Mouse (Mus musculus): ENCODE measurements at regions not wholly inside any gene's neighbourhood (a gene's known extent, or its start where the extent isn't known, plus 50 kb on each side); places are given as distances from the start of the nearest gene placed in this dataset.

DNA sequence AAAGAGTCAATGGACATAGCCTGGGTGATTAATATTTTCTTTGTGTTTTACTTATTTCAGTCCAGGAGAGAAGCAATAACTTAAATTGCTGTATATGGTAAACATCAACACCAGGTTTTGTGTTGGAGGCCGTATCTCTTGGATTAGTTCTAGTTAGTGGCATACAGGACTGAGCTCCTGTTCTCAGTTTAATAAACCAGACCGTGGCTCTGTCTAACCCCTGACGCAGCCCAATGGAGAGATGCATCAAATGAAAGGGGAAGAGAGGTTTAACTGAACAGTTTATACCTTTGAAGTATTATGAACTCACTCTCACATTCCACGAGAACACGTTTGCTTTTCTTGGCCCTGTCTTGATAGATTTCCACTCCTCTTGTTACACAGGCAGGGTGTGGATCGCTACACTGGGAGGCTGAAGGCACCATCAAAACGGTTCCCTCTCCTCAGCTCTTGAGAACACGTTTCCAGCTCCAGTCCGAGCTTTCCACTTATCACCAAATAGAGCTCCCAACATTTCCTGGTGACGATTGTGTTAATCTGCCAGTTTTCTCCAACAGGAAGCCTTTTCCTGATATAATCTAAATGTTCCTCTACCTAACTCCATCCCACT is 54.0 kb upstream of the Cerkl start:
- peak overlapping the region; percentile 11; the same call in 1 of the 2 replicates for H3K27ac ChIP-seq
- peaks cover 3% of the 10 kb centered on the region for H3K4me1 ChIP-seq (ENCODE audit: control insufficient read depth, insufficient read depth, low read length)
- no peak overlapping the region for H3K4me3 ChIP-seq
- intact Hi-C loops (cut with DNase I), result loop anchor here (2.0 kb wide), 1 partner anchor 264 kb away; no protein-coding TSS in a partner anchor
- H3K27me3 ChIP-seq (ENCODE audit: control insufficient read depth, insufficient read depth, low read length), result no peaks in the 10 kb centered on the region
- TF ChIP-seq EP300 (IDR thresholded peaks at IDR 0.05; ENCODE audit: insufficient read depth, low read depth, low read length), result no peak
- TF ChIP-seq CTCF (IDR thresholded peaks at IDR 0.05), result no peak
- no peak for TF ChIP-seq POLR2A (IDR thresholded peaks at IDR 0.05; ENCODE audit: insufficient read depth, low read depth, low read length)
- 36% methylated on average over 10 of the region's 10 CpGs for WGBS
- H3K79me2 ChIP-seq (replicated peaks; ENCODE audit: control insufficient read depth, insufficient read depth, low read length), result no peaks in the 10 kb centered on the region
- no peak overlapping the region for H3K9ac ChIP-seq (ENCODE audit: low read depth, low read length)
- DNase-seq, result peak in 1 of 2 experiments; percentile 3
- H3K36me3 ChIP-seq (ENCODE audit: control insufficient read depth, insufficient read depth, low read length), result no peaks in the 10 kb centered on the region

DNA sequence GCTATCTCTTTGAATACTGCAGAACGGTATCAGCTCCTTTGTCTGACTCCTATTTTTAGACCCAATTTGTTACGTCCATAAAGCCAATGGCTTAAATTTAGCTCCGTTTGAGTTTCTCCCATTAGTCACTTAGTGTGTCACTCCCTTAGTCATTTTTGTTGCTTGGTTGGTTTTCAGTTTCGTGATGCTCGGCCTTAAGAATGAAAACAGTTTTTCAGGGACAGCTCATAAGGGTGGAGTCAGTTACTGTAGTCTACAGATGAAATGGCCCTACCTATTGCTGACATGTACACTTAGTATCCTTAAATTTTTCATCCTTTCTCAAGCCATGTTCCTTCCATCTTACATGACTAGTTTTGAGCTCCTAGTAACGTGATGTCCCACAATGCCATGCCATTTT is 54.5 kb upstream of the Cerkl start:
- H3K9ac ChIP-seq (ENCODE audit: low read depth, low read length), result no peak overlapping the region
- H3K4me1 ChIP-seq (ENCODE audit: control insufficient read depth, insufficient read depth, low read length), result peaks cover 3% of the 10 kb centered on the region
- H3K79me2 ChIP-seq (replicated peaks; ENCODE audit: control insufficient read depth, insufficient read depth, low read length), result no peaks in the 10 kb centered on the region
- no peaks in the 10 kb centered on the region for H3K27me3 ChIP-seq (ENCODE audit: control insufficient read depth, insufficient read depth, low read length)
- H3K27ac ChIP-seq, result peak overlapping the region; percentile 49
- DNase-seq, result no peak
- 6% methylated on average over 6 of the region's 6 CpGs for WGBS
- intact Hi-C loops (cut with DNase I), result loop anchor here (2.0 kb wide), 1 partner anchor 264 kb away; no protein-coding TSS in a partner anchor
- TF ChIP-seq CTCF (IDR thresholded peaks at IDR 0.05) (no peak), EP300 (IDR thresholded peaks at IDR 0.05; ENCODE audit: insufficient read depth, low read depth, low read length) (no peak), POLR2A (IDR thresholded peaks at IDR 0.05; ENCODE audit: insufficient read depth, low read depth, low read length) (no peak)
- no peak overlapping the region for H3K4me3 ChIP-seq
- no peaks in the 10 kb centered on the region for H3K36me3 ChIP-seq (ENCODE audit: control insufficient read depth, insufficient read depth, low read length)

GRCm38 (mm10) chr2:79511676-79512323 is 55.2 kb upstream of the Cerkl start:
- Histone ChIP-seq H3K27me3 (ENCODE audit: control insufficient read depth, insufficient read depth, low read length) (no peaks in the 10 kb centered on the region), H3K36me3 (ENCODE audit: control insufficient read depth, insufficient read depth, low read length) (no peaks in the 10 kb centered on the region), H3K27ac (peak overlapping the region; percentile 49), H3K79me2 (replicated peaks; ENCODE audit: control insufficient read depth, insufficient read depth, low read length) (no peaks in the 10 kb centered on the region), H3K4me1 (ENCODE audit: control insufficient read depth, insufficient read depth, low read length) (peaks cover 3% of the 10 kb centered on the region), H3K4me3 (peak overlapping the region; percentile 37; the same call in 1 of the 2 replicates), H3K9ac (ENCODE audit: low read depth, low read length) (peak overlapping the region; percentile 51; the same call in 1 of the 2 replicates)
- WGBS, result 15% methylated on average over 11 of the region's 11 CpGs
- peak; percentile 74 to 81 for DNase-seq
- no peak for TF ChIP-seq EP300 (IDR thresholded peaks at IDR 0.05; ENCODE audit: insufficient read depth, low read depth, low read length)
- peak; percentile 93; the same call in 1 of the 2 replicates for TF ChIP-seq CTCF (IDR thresholded peaks at IDR 0.05)
- intact Hi-C loops (cut with DNase I), result loop anchor here (1.0 to 2.0 kb wide), 2 partner anchors 135 to 263 kb away; no protein-coding TSS in a partner anchor

DNA sequence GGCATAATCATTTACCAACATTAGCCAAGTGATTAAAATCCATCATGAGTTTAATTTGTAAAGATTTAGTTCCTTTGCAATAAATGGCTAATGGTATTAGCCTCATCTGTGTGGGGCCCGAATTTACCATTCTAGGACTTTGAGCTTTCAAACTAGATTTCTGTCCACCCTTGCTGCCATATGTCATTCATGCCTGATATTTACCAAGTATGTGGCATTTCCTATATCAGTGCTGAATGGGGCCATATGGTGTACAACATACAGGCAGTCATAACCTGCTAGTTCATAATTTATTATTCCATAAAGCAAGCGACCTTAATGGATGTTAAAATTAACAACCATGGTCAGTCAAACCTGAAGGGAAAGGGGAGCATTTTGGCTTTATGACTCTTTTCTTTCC is 55.8 kb upstream of the Cerkl start:
- DNase-seq, result no peak
- Histone ChIP-seq H3K27me3 (ENCODE audit: control insufficient read depth, insufficient read depth, low read length) (no peaks in the 10 kb centered on the region), H3K4me3 (no peak overlapping the region; the same call in 1 of the 2 replicates), H3K4me1 (ENCODE audit: control insufficient read depth, insufficient read depth, low read length) (peaks cover 3% of the 10 kb centered on the region), H3K9ac (ENCODE audit: low read depth, low read length) (no peak overlapping the region), H3K36me3 (ENCODE audit: control insufficient read depth, insufficient read depth, low read length) (no peaks in the 10 kb centered on the region), H3K27ac (no peak overlapping the region), H3K79me2 (replicated peaks; ENCODE audit: control insufficient read depth, insufficient read depth, low read length) (no peaks in the 10 kb centered on the region)
- WGBS, result 61% methylated on average over 2 of the region's 2 CpGs
- TF ChIP-seq EP300 (IDR thresholded peaks at IDR 0.05; ENCODE audit: insufficient read depth, low read depth, low read length) (no peak), CTCF (IDR thresholded peaks at IDR 0.05) (no peak), POLR2A (IDR thresholded peaks at IDR 0.05; ENCODE audit: insufficient read depth, low read depth, low read length) (no peak)
- intact Hi-C loops (cut with DNase I), result loop anchor here (1.0 kb wide), 1 partner anchor 134 kb away; no protein-coding TSS in a partner anchor

DNA sequence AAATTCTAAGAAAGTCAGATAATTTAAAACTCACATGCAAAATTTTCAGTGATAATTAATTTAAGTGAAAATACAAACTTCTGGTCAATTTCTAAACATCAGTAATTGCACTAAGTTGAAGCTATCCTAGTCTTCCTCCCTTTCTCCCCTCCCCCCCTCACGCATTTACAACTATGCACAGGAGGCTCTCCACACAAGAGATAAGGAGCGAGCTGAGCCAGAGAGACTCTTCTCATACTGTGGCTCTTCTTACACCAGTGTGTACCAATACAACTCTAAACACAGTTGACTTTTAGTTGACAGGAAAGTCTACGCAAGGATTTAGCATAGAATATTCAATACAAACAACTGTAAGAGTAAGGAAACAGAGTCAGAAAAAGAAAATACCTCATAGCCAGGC is 57.1 kb upstream of the Cerkl start:
- Histone ChIP-seq H3K9ac (ENCODE audit: low read depth, low read length) (no peak overlapping the region), H3K4me1 (ENCODE audit: control insufficient read depth, insufficient read depth, low read length) (peaks cover 3% of the 10 kb centered on the region), H3K27me3 (ENCODE audit: control insufficient read depth, insufficient read depth, low read length) (no peaks in the 10 kb centered on the region), H3K79me2 (replicated peaks; ENCODE audit: control insufficient read depth, insufficient read depth, low read length) (no peaks in the 10 kb centered on the region), H3K27ac (no peak overlapping the region), H3K4me3 (no peak overlapping the region), H3K36me3 (ENCODE audit: control insufficient read depth, insufficient read depth, low read length) (no peaks in the 10 kb centered on the region)
- WGBS, result 63% methylated on average over 3 of the region's 3 CpGs
- intact Hi-C loops (cut with DNase I), result no loop called here
- TF ChIP-seq POLR2A (IDR thresholded peaks at IDR 0.05; ENCODE audit: insufficient read depth, low read depth, low read length) (no peak), EP300 (IDR thresholded peaks at IDR 0.05; ENCODE audit: insufficient read depth, low read depth, low read length) (no peak), CTCF (IDR thresholded peaks at IDR 0.05) (no peak)
- no peak for DNase-seq

Data from heart, adult 2 months (tissue).